10 mouse cellular contexts compared by ENCODE assay signal in the genomic region with DNA sequence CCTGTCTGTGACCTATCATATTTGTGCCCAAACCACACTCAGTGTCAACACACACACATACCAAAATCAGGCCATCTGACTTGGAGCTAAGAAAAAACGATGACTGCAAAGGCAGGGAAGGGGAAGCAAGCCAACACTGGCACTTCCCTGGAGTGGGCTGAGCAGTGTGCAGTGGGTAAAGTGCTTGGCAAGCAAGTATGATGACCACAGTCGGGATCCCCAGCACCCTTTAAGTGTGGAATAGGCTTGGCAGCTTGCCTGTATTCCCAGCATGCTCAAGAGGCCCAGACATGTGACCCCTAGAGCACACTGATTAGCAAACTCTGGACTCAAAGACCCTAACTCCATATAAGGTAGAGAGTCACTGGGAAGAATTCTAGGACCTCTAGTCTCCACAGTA. TPM values are rescaled to one million over a fixed set of nuclear protein-coding genes. Genes with fewer than 3 reads are reported as not detected.
DNase-seq lines count a peak whose midpoint lies in the region; ATAC-seq and TF ChIP-seq lines count a peak whose summit lies in the region.
"Had no signal": no experiment of that assay in that cellular context is flagged by ENCODE, and none has a peak within 500 bp of the region (broad histone marks: within the 10 kb centered on the region; RNA-seq: fewer than 3 reads in every experiment).

No protein-coding gene starts in this region.

- no peak overlapping the region for H3K9ac ChIP-seq in midbrain, postnatal 0 days (replicated peaks; ENCODE audit: low read length, poor library complexity, severe bottlenecking)
- no peak overlapping the region for H3K9ac ChIP-seq in midbrain, embryonic 16.5 days (ENCODE audit: low read depth, low read length)

- no peak overlapping the region for H3K4me3 ChIP-seq in midbrain, postnatal 0 days (ENCODE audit: low read depth, low read length)
- H3K4me3 ChIP-seq in midbrain, embryonic 16.5 days (ENCODE audit: low read depth, low read length), result no peak overlapping the region
- no peak overlapping the region for H3K4me3 ChIP-seq in thymus, adult 2 months (ENCODE audit: control insufficient read depth, insufficient read depth, low read length)

- no peak overlapping the region for H3K27ac ChIP-seq in midbrain, postnatal 0 days (ENCODE audit: low read depth, low read length)
- no peak overlapping the region for H3K27ac ChIP-seq in midbrain, embryonic 16.5 days (ENCODE audit: low read length)
- H3K27ac ChIP-seq in thymus, adult 2 months (ENCODE audit: control insufficient read depth, insufficient read depth, low read length), result no peak overlapping the region

- H3K9me3 ChIP-seq in midbrain, postnatal 0 days (ENCODE audit: low read length), result no peaks in the 10 kb centered on the region
- no peaks in the 10 kb centered on the region for H3K9me3 ChIP-seq in midbrain, embryonic 16.5 days (replicated peaks; ENCODE audit: control insufficient read depth, low read length, poor library complexity, severe bottlenecking)

- no peak for TF ChIP-seq POLR2A in thymus, adult 2 months (IDR thresholded peaks at IDR 0.05; ENCODE audit: control insufficient read depth, extremely low read depth, insufficient read depth, low read length, poor library complexity)

- H3K4me1 ChIP-seq in midbrain, postnatal 0 days (ENCODE audit: insufficient read depth, low read length), result no peaks in the 10 kb centered on the region
- no peaks in the 10 kb centered on the region for H3K4me1 ChIP-seq in midbrain, embryonic 16.5 days (ENCODE audit: control insufficient read depth, insufficient read depth, low read length)
- H3K4me1 ChIP-seq in thymus, adult 2 months (replicated peaks; ENCODE audit: control insufficient read depth, insufficient read depth, low read length), result no peaks in the 10 kb centered on the region

- TF ChIP-seq CTCF in midbrain, postnatal 0 days (IDR thresholded peaks at IDR 0.05), result no peak
- no peak for TF ChIP-seq CTCF in thymus, adult 2 months (IDR thresholded peaks at IDR 0.05; ENCODE audit: borderline replicate concordance, control insufficient read depth, extremely low read depth, insufficient read depth, low read length, poor library complexity)

- WGBS in midbrain, postnatal 0 days, result 66% methylated on average over 2 of the region's 2 CpGs
- WGBS in midbrain, embryonic 16.5 days, result 85% methylated on average over 2 of the region's 2 CpGs
- 84% methylated on average over 2 of the region's 2 CpGs for WGBS in thymus, adult 2 months

- ATAC-seq in midbrain, postnatal 0 days (ENCODE audit: low FRiP score), result no peak
- no peak for ATAC-seq in midbrain, embryonic 16.5 days
- ATAC-seq: intestine, postnatal 0 days had no signal

- peak; percentile 10 for DNase-seq in adrenal gland, postnatal 14 days
- no peak for DNase-seq in adrenal gland, adult 18-20 months (ENCODE audit: low spot score in 2 of 2)
- DNase-seq in midbrain, postnatal 0 days (ENCODE audit: low spot score), result peak; percentile 19
- DNase-seq in kidney, postnatal 14 days, result peak; percentile 48
- peak; percentile 12 for DNase-seq in skeletal muscle tissue, adult 2 months (ENCODE audit: low read depth, low spot score)
- no peak for DNase-seq in retina, postnatal 1 day
- no peak for DNase-seq in thymus, adult 2 months

- no peaks in the 10 kb centered on the region for H3K36me3 ChIP-seq in midbrain, postnatal 0 days (ENCODE audit: insufficient read depth, low read length)
- H3K36me3 ChIP-seq in midbrain, embryonic 16.5 days (ENCODE audit: control insufficient read depth, insufficient read depth, low read length), result no peaks in the 10 kb centered on the region; the same call in 1 of the 2 replicates
- H3K36me3 ChIP-seq in thymus, adult 2 months (ENCODE audit: control insufficient read depth, insufficient read depth, low read length), result 0 out of 2 replicates have a peak, but pooled peaks cover 3% of the 10 kb centered on the region

- no peaks in the 10 kb centered on the region for H3K27me3 ChIP-seq in midbrain, postnatal 0 days (ENCODE audit: insufficient read depth, low read length)
- no peaks in the 10 kb centered on the region for H3K27me3 ChIP-seq in midbrain, embryonic 16.5 days (ENCODE audit: control insufficient read depth, insufficient read depth, low read depth, low read length)
- H3K27me3 ChIP-seq in thymus, adult 2 months (ENCODE audit: control insufficient read depth, insufficient read depth, low read length), result no peaks in the 10 kb centered on the region

- no peak overlapping the region for H3K4me2 ChIP-seq in midbrain, postnatal 0 days (ENCODE audit: low read depth, low read length, poor library complexity, severe bottlenecking)
- H3K4me2 ChIP-seq in midbrain, embryonic 16.5 days (ENCODE audit: low read length), result no peak overlapping the region
- H3K4me2 ChIP-seq: midbrain, embryonic 11.5 days had no signal

RNA-seq across cellular contexts. Expression of gene Arih2, which starts 22.7 kb away (rescaled TPM):
- total RNA-seq in adrenal gland, postnatal 14 days (2021), result 59.7 and 61.3 TPM in 2 replicates
- total RNA-seq in adrenal gland, adult 18-20 months (2021), result 10 to 100 TPM; 61.2 to 63.0 TPM
- total RNA-seq in midbrain, postnatal 0 days (2014; rRNA removed), result 43.1 and 61.9 TPM in 2 replicates
- 36.7 and 37.3 TPM in 2 replicates for polyA plus RNA-seq in midbrain, postnatal 0 days (2015; fragmentation: Nextera tagmentation; extraction: Ambion mirVana)
- polyA plus RNA-seq in midbrain, embryonic 16.5 days (2015; fragmentation: Nextera tagmentation; extraction: Ambion mirVana), result 48.8 and 50.4 TPM in 2 replicates
- 56.0 and 63.0 TPM in 2 replicates for polyA plus RNA-seq in thymus, adult 2 months (2012; rRNA removed)

RNA-seq across cellular contexts. Expression of gene P4htm, which starts 29.0 kb away (rescaled TPM):
- 4.7 and 7.7 TPM in 2 replicates for total RNA-seq in adrenal gland, postnatal 14 days (2021)
- 1 to 10 TPM; 6.2 to 7.9 TPM for total RNA-seq in adrenal gland, adult 18-20 months (2021)
- total RNA-seq in midbrain, postnatal 0 days (2014; rRNA removed), result 51.7 and 65.8 TPM in 2 replicates
- 48.7 and 53.5 TPM in 2 replicates for polyA plus RNA-seq in midbrain, postnatal 0 days (2015; fragmentation: Nextera tagmentation; extraction: Ambion mirVana)
- polyA plus RNA-seq in midbrain, embryonic 16.5 days (2015; fragmentation: Nextera tagmentation; extraction: Ambion mirVana), result 39.2 and 43.1 TPM in 2 replicates
- 6.6 and 10.5 TPM in 2 replicates for polyA plus RNA-seq in thymus, adult 2 months (2012; rRNA removed)

RNA-seq across cellular contexts. Expression of gene Slc25a20, which starts 35.4 kb away (rescaled TPM):
- total RNA-seq in adrenal gland, postnatal 14 days (2021), result 334 and 350 TPM in 2 replicates
- 100 to 1,000 TPM; 125 to 212 TPM for total RNA-seq in adrenal gland, adult 18-20 months (2021)
- 32.5 and 50.8 TPM in 2 replicates for total RNA-seq in midbrain, postnatal 0 days (2014; rRNA removed)
- 44.4 and 45.4 TPM in 2 replicates for polyA plus RNA-seq in midbrain, postnatal 0 days (2015; fragmentation: Nextera tagmentation; extraction: Ambion mirVana)
- polyA plus RNA-seq in midbrain, embryonic 16.5 days (2015; fragmentation: Nextera tagmentation; extraction: Ambion mirVana), result 44.9 and 45.2 TPM in 2 replicates
- 19.8 and 24.7 TPM in 2 replicates for polyA plus RNA-seq in thymus, adult 2 months (2012; rRNA removed)

RNA-seq across cellular contexts. Expression of gene Wdr6, which starts 48.0 kb away (rescaled TPM):
- 91.0 and 102 TPM in 2 replicates for total RNA-seq in adrenal gland, postnatal 14 days (2021)
- total RNA-seq in adrenal gland, adult 18-20 months (2021), result 10 to 100 TPM; 93.9 to 96.2 TPM
- total RNA-seq in midbrain, postnatal 0 days (2014; rRNA removed), result 610 and 628 TPM in 2 replicates
- 378 and 391 TPM in 2 replicates for polyA plus RNA-seq in midbrain, postnatal 0 days (2015; fragmentation: Nextera tagmentation; extraction: Ambion mirVana)
- 420 and 427 TPM in 2 replicates for polyA plus RNA-seq in midbrain, embryonic 16.5 days (2015; fragmentation: Nextera tagmentation; extraction: Ambion mirVana)
- polyA plus RNA-seq in thymus, adult 2 months (2012; rRNA removed), result 106 and 112 TPM in 2 replicates

RNA-seq across cellular contexts. Expression of gene Dalrd3, which starts 56.8 kb away (rescaled TPM):
- total RNA-seq in adrenal gland, postnatal 14 days (2021), result 48.8 and 51.5 TPM in 2 replicates
- 10 to 100 TPM; 64.6 to 81.8 TPM for total RNA-seq in adrenal gland, adult 18-20 months (2021)
- 98.3 and 119 TPM in 2 replicates for total RNA-seq in midbrain, postnatal 0 days (2014; rRNA removed)
- polyA plus RNA-seq in midbrain, postnatal 0 days (2015; fragmentation: Nextera tagmentation; extraction: Ambion mirVana), result 310 and 313 TPM in 2 replicates
- polyA plus RNA-seq in midbrain, embryonic 16.5 days (2015; fragmentation: Nextera tagmentation; extraction: Ambion mirVana), result 350 and 361 TPM in 2 replicates
- 418 and 504 TPM in 2 replicates for polyA plus RNA-seq in thymus, adult 2 months (2012; rRNA removed)

Comparison
In these comparisons a context has a peak if more than half of its experiments do, and no peak if none do; other contexts are left out.
1. DNase-seq: peak in adrenal gland, postnatal 14 days (single experiment), midbrain, postnatal 0 days (single experiment), kidney, postnatal 14 days (single experiment) and skeletal muscle tissue, adult 2 months (single experiment); none in adrenal gland, adult 18-20 months (0 of 2), retina, postnatal 1 day (single experiment) and thymus, adult 2 months (single experiment).